Mouse (Mus musculus): ENCODE data around the gene Olfr573-ps1.

GRCm38 (mm10) chr7:102915261-102915660 is 27.1 kb downstream of the Olfr573-ps1 start:
- no peak for TF ChIP-seq MAFK (IDR thresholded peaks at IDR 0.05; ENCODE audit: insufficient read depth, low read depth, low read length)
- no peak for TF ChIP-seq CHD2 (IDR thresholded peaks at IDR 0.05; ENCODE audit: low read depth, low read length)
- TF ChIP-seq ZC3H11A (IDR thresholded peaks at IDR 0.05; ENCODE audit: borderline replicate concordance, low read depth, low read length): no peak
- no peak for TF ChIP-seq ZNF384 (IDR thresholded peaks at IDR 0.05; ENCODE audit: low read depth, low read length)
- no peak for TF ChIP-seq HCFC1 (IDR thresholded peaks at IDR 0.05; ENCODE audit: borderline replicate concordance, insufficient read depth, low read length)
